Mouse (Mus musculus): ENCODE results near the gene Mettl2. TPM values are rescaled to one million over a fixed set of nuclear protein-coding genes. Genes with fewer than 3 reads are reported as not detected.

Mettl2 gene
- total RNA-seq, 2 experiments from 2014 or later = 23.1 to 24.2 TPM

DNA sequence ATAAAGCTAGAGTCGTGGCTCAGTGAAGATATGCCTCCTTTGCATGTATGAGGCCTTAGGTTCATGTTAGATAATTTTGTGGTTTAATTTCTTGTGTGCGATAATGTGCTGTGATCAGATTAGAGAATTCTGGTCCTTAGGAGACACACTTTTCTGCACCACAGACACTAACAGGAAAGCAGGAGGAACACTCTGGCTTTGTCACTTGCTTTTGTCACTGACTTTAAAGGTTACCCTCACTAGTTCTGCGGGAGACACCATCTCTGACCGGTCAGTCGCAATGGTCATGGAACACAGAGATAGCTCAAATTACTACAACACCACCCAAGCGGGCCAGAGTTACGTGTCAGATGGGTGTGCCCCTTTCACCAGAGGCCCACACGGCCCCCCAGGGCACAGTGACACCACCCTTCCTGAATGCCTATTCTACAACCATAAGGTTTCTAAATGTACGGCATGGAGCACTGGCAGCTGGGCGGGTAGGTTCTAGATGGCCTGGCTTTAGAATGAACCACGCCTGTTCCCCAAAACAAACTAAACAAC, 26.2 kb downstream of the Mettl2 start:
- DNase-seq = no peak

DNA sequence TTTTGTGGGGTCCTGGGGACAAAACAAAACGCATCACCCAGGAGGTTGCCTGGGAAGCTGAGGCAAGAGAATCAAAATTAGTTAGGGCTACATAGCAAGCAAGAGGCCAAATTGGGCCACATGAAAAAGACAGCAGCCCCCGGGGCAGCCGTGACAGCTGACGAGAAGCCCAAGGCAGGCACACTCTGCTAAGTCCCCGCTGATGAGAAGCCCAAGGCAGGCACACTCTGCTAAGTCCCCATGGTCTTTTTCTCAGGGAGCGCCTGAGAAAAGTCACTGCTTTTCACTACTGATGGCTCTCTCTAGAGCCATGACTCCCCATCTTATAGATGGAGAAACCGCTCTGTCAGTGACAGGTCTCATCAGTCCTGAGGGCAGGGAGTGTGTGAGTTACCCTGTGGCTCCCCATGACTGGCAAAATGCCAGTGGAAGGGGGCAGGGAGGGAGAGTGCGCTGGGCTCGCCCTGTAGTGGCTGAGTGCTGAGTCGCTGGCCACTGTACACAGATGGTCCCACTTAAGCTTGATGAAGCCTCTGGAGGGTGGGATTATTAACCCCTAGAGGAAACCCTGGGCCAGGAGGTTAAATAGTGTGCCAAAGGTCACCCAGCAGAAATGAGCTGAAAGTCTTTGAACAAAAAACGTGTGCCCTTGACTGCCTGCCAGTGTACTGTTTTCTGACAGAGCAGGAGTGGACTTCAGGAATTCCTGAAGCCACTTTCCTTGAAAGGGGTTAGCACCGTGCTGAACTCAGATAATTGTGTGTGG, 27.0 kb downstream of the Mettl2 start:
- peak; percentile 73 to 74 for DNase-seq

DNA sequence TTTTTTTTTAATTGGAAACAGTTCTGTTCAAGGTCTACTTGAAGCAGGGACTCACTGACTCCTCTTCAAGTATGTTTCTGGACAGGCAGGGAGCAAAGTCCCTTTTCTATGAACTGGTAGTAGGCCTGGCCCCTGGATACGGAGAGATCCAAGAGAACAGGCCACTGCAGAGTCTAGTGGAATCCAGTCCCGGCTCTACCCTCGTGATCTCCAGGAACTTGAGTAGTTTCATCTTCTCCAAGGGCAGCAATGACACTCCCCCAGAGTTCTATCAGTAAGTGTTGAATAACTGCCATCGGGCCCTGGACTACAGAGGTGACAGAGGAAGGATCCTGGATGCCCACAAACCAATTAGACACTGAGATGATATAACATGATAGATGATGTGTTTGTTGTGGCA, 29.7 kb downstream of the Mettl2 start:
- no peak for DNase-seq

DNA sequence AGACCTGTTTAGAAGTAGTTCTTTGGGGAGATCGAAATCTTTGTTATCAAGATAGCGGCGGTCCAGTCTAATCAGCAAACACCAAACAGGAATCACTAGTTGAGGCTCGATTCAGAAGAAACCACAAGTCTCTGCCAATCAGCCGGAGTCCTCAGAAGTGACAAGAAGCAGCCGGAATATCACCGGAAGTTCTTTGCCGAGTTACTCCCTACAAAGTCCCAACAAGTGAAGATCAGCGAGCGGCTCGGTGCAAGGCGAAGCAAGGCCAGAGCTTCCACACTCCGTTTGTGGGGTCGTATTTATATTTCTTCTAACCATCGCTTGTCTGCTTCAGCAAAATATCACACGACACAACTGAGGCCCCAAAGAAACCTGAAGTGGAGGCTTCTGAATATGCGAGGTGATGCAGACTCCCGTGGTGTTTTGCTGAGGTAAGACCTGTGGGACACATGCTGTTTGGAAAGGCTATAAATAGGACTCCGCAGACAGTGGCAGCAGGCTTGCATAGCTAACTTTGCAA, 30.6 kb downstream of the Mettl2 start:
- DNase-seq = no peak

DNA sequence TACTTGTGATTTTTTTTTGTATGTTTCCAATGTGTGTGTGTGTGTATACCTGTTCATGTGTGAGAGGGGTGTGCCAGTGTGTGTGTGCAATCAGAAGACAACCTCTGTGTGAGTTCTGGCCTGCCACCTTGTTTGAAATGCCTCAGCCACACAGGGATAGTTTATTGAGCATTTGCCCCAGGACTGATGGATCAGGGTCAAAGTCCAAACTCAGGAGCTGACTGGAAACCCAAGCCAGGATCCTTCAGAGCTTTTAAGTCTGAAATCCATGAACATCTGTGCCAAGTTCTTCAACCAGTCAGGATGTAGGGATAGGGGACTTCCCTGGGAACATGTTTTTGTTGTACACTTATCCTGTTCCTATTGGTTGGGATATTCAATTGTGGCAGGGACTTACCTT, 31.8 kb downstream of the Mettl2 start:
- DNase-seq = no peak

DNA sequence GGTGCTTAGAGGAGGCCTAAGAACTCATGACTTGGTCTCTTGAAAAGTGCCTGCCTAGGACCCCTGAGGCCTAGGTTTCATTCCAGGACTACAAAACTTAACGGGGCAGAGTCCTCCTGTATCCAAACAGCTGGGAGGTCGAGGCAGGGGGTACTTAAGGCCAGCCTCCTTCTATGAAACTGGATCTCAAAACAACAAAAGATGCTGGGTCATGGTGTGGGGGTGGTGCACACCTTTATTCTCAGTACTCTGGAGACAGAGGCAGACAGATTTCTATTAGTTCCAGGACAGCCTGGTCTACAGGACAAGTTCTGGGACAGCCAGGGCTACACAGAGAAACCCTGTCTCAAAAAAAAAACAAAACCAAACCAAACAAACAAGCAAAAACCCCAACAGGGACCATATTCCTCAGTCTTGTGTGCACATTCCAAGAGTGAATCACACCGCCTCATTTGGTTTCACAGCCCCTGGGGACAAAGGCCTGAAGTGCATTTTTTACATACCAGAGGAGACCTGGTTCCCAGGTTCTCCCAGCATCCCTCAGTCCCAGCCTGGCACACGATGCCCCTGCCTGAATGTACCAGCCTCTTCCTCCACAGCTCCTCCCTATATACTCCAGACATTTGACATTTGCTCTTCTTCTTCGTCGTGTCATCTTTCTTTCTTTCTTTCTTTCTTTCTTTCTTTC, 33.6 kb downstream of the Mettl2 start:
- DNase-seq = no peak

DNA sequence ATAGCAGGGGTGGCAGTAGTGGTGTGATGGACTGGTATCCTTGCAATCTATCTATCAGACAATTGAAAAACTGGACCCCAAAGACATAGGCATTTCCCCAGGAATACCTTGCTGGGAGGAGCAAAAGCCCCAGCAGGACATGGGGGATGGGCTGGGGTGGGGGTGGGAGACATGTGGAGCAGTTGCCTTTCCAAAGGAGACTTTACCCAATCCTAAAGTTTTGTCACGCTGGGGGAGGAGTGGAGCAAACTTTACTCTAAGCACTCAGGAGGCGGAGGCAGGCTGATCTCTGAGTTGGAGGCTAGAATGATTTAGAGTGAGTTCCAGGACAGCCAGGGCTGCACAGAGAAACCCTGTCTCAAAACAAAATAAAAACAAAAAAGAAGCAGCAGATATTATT, 35.2 kb downstream of the Mettl2 start:
- no peak for DNase-seq

DNA sequence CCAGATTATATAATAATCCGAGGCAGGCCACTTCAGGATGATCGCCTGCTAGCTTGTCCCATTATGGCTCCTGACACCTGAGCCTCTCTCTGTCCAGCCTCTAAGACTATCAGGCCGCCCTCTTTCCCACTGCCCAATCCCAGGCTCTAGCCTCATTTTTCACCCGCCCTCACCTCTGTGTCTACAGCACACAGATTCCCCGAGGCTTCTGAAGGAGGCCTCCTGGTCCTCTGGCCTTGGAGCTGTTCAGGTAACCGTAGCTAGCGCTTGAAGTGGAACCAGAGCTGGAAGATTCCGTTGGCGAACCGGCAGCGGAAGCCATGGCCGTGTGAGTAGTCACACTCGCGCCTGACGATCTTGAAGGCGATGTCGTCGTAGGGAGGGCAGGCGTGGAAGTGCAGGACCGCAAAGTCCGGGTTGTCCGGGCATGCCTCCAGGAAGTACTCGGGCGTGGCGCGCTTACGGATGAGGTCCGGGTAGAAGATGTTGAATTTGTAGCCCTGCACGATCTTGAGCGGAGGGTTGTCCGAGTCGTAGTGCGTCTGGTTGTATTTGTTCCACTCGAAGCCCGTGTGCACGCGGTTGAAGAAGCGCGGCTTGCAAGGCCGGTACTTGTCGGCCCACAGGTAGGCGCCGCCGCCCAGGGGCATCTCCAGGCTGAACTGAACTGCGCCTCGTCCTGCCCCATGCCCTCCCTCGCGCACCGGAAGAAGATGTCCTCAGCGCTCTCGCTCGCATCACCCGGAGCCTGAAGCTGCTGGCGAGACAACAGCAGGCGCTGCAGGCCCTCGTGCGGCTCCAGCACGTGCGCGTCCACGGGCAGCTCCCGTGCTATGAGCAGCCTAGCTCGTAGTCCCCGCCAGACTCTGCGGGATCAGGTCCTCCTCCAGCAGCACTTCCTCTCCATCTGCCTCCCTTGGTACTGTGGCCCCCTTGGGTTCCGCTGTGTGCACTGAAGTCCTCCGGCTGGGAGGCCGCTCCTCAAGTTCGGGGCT, 38.6 kb downstream of the Mettl2 start:
- DNase-seq = no peak

DNA sequence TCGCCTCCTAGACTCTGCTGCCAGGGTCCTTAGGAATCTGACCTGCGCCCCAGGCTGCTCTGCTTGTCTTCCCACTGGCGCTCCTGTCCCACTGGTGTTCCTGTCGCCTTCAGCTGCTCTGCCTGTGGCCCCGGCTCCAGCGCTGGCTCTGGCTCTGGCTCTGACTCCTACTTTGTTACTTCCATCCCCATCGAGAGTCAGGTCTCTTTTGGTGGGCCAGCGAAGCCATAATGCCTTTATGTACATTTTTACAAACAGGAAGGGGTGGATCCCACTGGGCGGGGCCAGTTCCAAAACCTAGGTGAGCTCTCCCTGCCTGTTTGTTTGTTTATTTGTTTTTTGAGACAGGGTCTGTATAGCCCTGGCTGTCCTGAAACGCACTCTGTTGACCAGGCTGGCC, 40.6 kb downstream of the Mettl2 start:
- DNase-seq = no peak

DNA sequence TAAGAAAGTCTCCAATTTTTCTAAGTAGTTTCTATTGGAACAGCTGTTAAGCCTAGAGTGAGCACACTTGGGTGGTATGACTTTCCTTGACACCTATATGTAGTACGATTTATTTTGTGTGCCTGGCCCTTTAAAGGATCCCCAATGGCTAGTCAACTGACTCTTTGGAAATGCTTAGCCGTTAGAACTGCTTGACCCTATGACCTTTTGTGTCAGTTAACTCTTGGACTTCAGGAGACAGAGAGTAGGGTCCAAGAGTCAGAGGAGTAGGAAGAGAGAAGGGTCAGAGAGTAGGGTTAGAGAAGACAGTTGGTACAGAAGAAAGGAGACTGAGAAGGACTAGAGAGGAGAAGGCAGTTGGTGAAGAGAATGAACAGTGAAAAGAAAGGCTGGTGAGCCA, 52.3 kb downstream of the Mettl2 start, which contains the start of gene Tlk2:
TSS of gene Tlk2 (plus strand) at position 292 of the 400 bp plus-strand sequence.
- no peak for DNase-seq

DNA sequence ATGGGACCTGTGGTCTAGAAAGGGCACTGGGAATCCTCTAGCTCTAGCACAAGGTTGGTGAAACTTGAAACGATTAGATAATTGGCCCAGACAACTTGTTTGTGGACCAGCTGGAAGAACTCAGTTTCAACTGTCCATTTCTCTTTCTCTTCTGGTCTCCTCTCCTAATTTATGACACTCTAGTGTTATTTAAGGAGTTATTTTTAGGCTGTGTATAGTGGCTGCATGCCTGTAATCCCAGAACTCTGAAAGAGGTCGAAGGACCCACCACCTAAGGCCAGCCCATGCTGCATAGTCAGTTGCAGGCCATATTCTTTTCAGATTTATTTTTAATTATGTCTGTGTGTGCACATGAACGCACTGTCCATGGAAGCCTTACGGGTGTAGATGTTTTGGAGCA, 53.3 kb downstream of the Mettl2 start:
- DNase-seq = no peak

DNA sequence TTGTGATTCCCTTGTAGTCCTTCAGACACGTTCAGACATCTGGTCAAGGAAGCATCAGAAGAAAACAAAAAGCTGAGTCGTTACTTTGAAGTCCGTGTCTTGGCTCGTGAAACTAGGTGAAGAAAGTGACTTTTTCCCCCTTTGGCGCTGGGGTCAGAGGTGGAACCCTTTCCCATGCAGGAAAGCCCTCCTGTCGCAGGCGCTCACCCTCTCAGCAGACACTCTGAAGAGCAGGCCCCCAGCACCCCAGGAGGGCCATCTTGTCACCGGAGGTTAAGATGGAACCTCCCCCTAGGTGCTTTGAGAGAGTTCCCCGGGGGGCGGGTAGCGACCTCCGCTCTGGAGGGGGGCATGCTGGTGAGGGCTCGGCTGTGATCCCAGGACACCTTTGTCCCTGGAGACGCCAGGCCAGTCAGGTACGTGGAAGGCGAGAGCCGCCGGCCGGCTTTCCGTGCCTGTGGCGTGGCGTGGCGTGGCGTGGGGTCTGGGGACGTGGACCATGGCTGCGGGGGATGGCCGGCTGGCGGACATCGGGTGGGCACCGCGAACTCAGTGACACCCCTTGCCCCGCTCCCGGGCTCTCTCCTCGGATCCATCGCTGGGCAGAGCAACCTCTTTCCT, 54.4 kb downstream of the Mettl2 start:
- peak; percentile 33 to 49 for DNase-seq

DNA sequence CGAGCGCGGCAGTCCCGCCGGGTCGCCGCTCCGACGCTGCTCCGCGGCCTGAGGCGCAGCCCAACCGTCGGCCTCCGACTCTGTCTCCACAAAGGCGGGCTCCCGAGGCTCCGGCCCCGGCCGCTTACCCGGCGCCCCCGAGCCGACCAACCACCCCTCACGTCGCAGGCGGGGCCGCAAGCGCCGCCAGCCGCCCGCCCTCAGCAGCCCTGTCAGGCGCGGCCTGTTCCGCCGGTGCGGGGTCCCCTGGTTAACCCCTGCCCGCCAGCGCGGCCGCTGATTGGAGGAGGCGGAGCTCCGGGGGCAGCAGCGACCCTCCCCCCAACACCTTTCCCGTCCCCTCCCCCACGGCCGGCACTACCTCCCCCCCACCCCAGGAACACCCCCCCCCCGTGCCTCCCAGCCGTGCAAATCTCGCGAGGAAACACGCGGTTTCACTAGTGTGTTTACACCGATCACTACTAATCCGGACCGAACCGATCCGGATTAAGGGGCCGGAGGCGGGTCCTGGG, 55.0 kb downstream of the Mettl2 start:
- DNase-seq = peak; percentile 94 to 96

DNA sequence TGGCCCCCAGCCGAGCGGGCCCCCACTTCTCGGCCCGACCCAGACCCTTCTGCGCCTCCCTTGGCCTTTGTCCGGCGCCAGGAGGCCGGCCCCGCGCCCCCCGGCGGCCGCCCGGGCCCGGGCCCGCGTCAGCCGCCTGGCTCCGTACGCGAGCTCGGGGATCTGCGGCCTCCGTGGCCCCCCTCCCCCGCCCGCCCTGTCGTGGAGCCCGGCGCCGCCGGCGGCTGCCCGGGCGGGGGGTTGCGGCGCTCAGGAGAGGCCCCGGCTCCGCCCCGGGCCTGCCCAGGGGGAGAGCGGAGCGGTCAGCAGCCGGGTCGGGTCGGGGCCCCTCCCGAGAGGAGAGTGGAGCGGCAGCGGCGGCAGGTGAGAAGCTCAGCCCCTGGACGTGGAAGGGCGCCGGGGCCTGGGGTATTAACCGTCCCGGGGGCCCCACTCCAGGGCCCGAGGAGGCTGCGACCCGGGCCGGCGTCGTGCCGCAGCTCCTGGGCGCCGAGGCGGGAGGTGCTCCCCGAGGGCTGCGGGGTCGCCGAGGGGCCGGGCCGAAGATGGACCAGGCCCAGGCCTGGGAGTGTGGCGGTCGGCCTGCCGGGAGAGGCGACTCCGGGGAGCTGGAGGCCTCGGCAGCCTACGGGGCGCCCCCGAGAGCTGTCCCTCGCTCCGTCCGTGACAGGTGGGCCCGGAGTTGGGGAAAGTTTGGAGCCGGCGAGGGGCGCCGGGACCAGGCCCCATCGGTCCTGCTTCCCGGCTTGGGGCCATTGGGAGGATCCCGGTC, 55.6 kb downstream of the Mettl2 start:
- peak; percentile 43 to 58 for DNase-seq

DNA sequence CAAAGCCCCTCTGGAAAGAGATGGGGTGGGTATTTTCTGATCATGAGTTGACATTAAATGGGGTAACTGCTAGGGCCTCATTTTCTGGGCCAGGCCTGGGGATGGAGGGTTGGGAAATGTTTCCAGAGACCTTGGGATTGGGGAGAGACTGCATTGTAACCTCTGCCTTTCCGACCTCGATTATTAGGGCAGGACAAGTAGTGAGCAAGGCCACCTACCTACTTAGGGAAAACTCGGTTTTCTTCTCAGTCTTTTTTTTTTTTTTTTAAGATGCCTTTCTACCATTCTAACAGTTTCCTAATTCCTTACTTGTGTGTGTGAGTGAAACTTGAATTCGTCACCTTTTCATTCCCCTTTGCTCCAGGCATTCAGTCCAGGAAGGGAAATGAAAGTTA, 56.2 kb downstream of the Mettl2 start:
- DNase-seq = no peak

DNA sequence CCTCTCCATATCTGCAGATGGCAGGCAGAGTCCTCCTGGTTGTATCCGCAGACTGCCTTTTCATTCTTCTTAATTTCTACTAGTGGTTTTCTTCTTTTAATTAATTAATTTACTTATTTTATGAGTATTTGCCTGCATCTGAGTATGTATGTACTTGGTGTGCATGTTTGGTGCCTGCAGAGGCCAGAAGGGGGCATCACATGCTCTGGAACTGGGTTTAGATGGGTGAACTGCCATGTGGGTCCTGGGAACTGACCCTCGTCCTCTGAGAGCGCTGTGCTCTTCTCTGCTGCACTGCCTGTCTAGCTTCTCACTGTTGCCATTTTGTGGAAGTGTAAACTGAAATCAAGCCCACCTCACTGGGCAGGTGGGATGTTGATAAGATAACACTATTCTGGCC, 58.5 kb downstream of the Mettl2 start:
- no peak for DNase-seq

Data from adrenal gland, postnatal 36 days (tissue).